Mouse (Mus musculus) liver, embryonic 14 days (tissue): ENCODE measurements around the gene Tmbim4. TPM values are rescaled to one million over a fixed set of nuclear protein-coding genes. Genes with fewer than 3 reads are reported as not detected.

Experiments
- polyA plus RNA-seq: library from polyadenylated mRNA; depleted of rRNA; stranded (reverse); fragments of >200 nt; gene quantifications from 2 replicates; pipeline ENCODE4 v1.2.3, GENCODE M21; 2012; rRNA removed

Gene Tmbim4
- 36.7 and 43.7 TPM in 2 replicates for polyA plus RNA-seq

DNA sequence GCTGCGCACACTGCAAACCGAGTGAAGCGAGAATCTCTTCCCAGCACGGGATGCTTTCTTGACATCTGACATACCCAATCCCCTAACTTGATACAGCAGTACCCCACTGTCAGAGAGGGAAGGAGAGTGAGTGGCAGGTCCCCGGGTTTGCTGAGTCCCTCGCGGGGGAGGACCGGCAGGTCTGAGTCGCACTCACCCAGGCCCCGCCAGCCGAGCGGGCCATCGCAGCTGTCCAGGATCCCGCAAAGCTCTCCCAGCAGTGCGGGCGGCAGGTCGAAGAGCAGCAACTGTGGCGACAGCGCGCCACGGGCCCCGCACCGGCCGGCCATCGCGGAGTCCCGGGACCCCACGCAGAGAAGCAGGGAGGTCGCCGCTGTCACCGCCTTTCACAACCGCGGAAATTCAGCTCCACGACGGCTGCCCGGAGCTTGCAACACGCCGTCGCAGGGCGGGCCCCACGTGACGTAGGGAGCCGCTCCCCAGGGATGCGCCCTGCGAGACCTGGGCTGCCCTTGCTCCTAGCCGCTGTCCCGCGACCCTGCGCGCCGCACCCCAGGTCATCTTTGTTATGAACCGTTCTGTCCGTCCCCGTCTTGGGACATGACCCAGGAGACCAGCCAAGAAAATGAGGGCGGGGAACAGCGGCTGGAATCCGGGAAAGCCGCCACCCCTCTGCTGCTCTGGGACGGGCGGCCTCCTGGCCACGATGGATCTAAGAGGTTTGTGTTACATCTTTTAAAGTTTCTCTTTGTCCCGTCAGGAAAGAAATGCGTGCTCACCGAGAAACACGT, at the start of gene Tmbim4:
Gene Tmbim4 (plus strand): TSS at position 460 of the 791 bp plus-strand sequence.

DNA sequence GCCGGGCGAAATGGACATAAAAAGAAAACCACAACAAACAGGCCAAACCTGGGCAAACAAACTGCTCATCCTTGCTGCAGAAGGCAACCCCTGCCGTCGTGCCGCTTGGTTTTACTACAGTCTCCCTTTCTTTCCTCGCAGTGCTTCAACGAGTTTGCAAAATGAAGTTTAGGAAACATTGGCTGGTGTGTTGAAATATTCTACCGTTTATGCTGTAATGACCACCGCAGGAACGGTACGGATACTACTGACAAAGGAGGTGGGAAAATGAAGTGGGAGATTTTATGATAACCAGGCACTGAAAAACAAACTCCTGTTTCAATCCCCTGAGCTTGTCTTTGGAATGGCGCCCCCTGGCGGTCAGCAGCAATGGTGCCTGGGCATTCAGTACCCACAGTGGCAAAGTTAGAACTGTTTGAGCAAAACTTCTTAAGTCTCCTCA, 592 bp downstream of the Tmbim4 start, which contains the start of gene Irak3:
Gene Irak3 (minus strand): TSS at position 170 of the 442 bp plus-strand sequence.

DNA sequence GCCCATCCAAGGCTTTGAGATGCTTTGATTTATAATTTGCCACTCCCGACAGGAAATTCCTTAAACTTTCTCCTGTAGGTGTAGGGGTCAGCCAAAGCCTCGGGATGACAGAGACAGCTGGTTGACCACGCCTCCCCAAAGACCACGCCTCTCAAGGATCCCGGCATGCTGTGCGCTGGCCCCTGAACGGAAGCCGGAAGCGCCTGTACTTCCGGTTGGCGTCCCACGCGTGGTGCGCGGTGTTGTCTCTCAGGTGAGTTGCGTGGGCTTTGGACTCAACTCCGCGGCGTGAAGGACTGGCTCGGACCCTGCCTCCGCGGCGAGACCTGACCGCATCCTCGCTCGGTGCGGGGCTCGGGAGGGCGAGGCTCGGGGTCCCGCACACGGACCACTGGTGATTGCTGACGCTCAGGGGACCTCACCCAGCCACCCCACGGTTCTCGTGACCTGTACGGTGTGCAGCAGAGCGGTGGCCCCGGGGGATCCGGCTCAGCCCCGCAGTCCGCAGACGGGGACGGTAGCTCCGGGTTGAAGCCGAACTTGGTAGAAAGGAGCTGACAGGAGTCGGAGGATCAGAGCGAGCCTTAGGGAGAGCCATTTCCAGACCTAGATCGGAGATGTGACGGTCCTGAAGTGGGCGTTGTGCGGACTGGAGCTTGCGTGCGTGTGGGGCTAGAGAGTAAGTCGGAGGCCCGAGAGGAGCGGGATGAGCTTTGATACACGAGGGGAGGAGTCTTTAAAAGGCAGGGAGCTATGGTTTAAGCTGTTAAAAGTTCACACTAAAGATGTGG, 25.7 kb downstream of the Tmbim4 start, which contains the start of gene Llph:
Gene Llph (plus strand): TSS at position 200 of the 791 bp plus-strand sequence.

Other genes with a start within 250 kb of the Tmbim4 start
- 8.9 and 9.3 TPM in 2 replicates for gene Helb, start 88.6 kb upstream of the Tmbim4 start, polyA plus RNA-seq
- gene Irak3, start 540 bp downstream of the Tmbim4 start, polyA plus RNA-seq = 0.69 and 0.85 TPM in 2 replicates
- gene Llph, start 25.5 kb downstream of the Tmbim4 start, polyA plus RNA-seq = 42.0 and 42.5 TPM in 2 replicates